Mouse (Mus musculus): Measurements from ENCODE around the gene Atp6v1g1.

- TF ChIP-seq CTCF (IDR thresholded peaks at IDR 0.05; ENCODE audit: low read depth, low read length), result no peak
- TF ChIP-seq POLR2A (IDR thresholded peaks at IDR 0.05; ENCODE audit: insufficient read depth, low read length), result no peak
Observed at GRCm38 (mm10) chr4:63537602-63538001, 7.0 kb upstream of the Atp6v1g1 start.
